In genomic region chr7:68667215-68667614, GRCm38 (mm10) we compare ENCODE assay signal across 8 mouse cellular contexts.
A peak's percentile ranks its signal among the peaks of the same experiment; 100 is the strongest.
DNase-seq lines count a peak whose midpoint lies in the region; ATAC-seq and TF ChIP-seq lines count a peak whose summit lies in the region.

No protein-coding gene starts in this region.

- DNase-seq in embryo, embryonic 10.5 days (ENCODE audit: low spot score) = peak; percentile 31
- no peak for DNase-seq in embryo, embryonic 11 days
- peak; percentile 46 for DNase-seq in liver, adult 2 months (ENCODE audit: extremely low read depth, low read depth, low spot score)
- no peak for DNase-seq in liver, embryonic 11.5 days (ENCODE audit: low spot score)

- H3K4me3 ChIP-seq in liver, adult 2 months (ENCODE audit: insufficient read depth, low read depth, low read length) = no peak overlapping the region
- no peak overlapping the region for H3K4me3 ChIP-seq in liver, embryonic 11.5 days (ENCODE audit: low read depth, low read length)
- no peak overlapping the region for H3K4me3 ChIP-seq in heart, embryonic 12.5 days

- no peaks in the 10 kb centered on the region for H3K4me1 ChIP-seq in liver, adult 2 months (ENCODE audit: control insufficient read depth, insufficient read depth, low read length)
- no peaks in the 10 kb centered on the region for H3K4me1 ChIP-seq in liver, embryonic 11.5 days (replicated peaks; ENCODE audit: control insufficient read depth, insufficient read depth, low read length)
- H3K4me1 ChIP-seq in heart, embryonic 12.5 days (replicated peaks) = no peaks in the 10 kb centered on the region

- no peak overlapping the region for H3K27ac ChIP-seq in liver, adult 2 months (replicated peaks; ENCODE audit: insufficient read depth, low read depth, low read length)
- no peak overlapping the region for H3K27ac ChIP-seq in liver, embryonic 11.5 days (ENCODE audit: low read depth, low read length)
- no peak overlapping the region for H3K27ac ChIP-seq in heart, embryonic 12.5 days (ENCODE audit: poor library complexity, severe bottlenecking)

- no peak overlapping the region for H3K9ac ChIP-seq in liver, adult 2 months (ENCODE audit: low read depth, low read length)
- H3K9ac ChIP-seq in liver, embryonic 11.5 days (ENCODE audit: low read depth, low read length) = no peak overlapping the region
- no peak overlapping the region for H3K9ac ChIP-seq in heart, embryonic 12.5 days

- no peak overlapping the region for H3K4me2 ChIP-seq in liver, embryonic 11.5 days
- H3K4me2 ChIP-seq in heart, embryonic 12.5 days = no peak overlapping the region

- no peaks in the 10 kb centered on the region for H3K79me2 ChIP-seq in liver, adult 2 months (ENCODE audit: control insufficient read depth, insufficient read depth, low read length)

- ATAC-seq in liver, embryonic 11.5 days (replicated peaks; ENCODE audit: low FRiP score) = no peak
- peak; percentile 38; the same call in 1 of the 2 replicates for ATAC-seq in common myeloid progenitor, adult 5-6 weeks (replicated peaks; ENCODE audit: low read depth, poor library complexity, severe bottlenecking)
- peak; percentile 67 for ATAC-seq in megakaryocyte, adult 5-6 weeks (ENCODE audit: poor library complexity, severe bottlenecking)
- no peak for ATAC-seq in erythroid progenitor cell, adult 5-6 weeks (replicated peaks; ENCODE audit: low FRiP score, poor library complexity, severe bottlenecking)
- no peak for ATAC-seq in heart, embryonic 12.5 days (ENCODE audit: insufficient number of reproducible peaks, low FRiP score)

- no peaks in the 10 kb centered on the region for H3K36me3 ChIP-seq in liver, adult 2 months (ENCODE audit: control insufficient read depth, insufficient read depth, low read length)
- no peaks in the 10 kb centered on the region for H3K36me3 ChIP-seq in liver, embryonic 11.5 days (ENCODE audit: control insufficient read depth, insufficient read depth, low read length)
- no peaks in the 10 kb centered on the region for H3K36me3 ChIP-seq in heart, embryonic 12.5 days

- no peaks in the 10 kb centered on the region for H3K27me3 ChIP-seq in liver, adult 2 months (ENCODE audit: control insufficient read depth, insufficient read depth, low read length)
- H3K27me3 ChIP-seq in liver, embryonic 11.5 days (replicated peaks; ENCODE audit: control insufficient read depth, insufficient read depth, low read length) = no peaks in the 10 kb centered on the region
- H3K27me3 ChIP-seq in heart, embryonic 12.5 days (replicated peaks) = no peaks in the 10 kb centered on the region

- 40% methylated on average over 4 of the region's 4 CpGs for WGBS in liver, adult 2 months
- 57% methylated on average over 4 of the region's 4 CpGs for WGBS in liver, embryonic 11.5 days
- 64% methylated on average over 4 of the region's 4 CpGs for WGBS in heart, embryonic 12.5 days

- no peak for TF ChIP-seq POLR2A in liver, adult 2 months (IDR thresholded peaks at IDR 0.05; ENCODE audit: extremely low read depth, insufficient read depth, low read length)

- TF ChIP-seq CTCF in liver, adult 2 months (IDR thresholded peaks at IDR 0.05; ENCODE audit: low read depth, low read length) = peak; percentile 62; the same call in 1 of the 2 replicates

- H3K9me3 ChIP-seq in liver, embryonic 11.5 days (ENCODE audit: control insufficient read depth, low read length) = no peaks in the 10 kb centered on the region
- peaks cover 3% of the 10 kb centered on the region; the same call in 1 of the 2 replicates for H3K9me3 ChIP-seq in heart, embryonic 12.5 days (replicated peaks)

Comparison
In these comparisons a context has a peak if more than half of its experiments do, and no peak if none do; other contexts are left out.
1. DNase-seq: peak in embryo, embryonic 10.5 days (single experiment) and liver, adult 2 months (single experiment); none in embryo, embryonic 11 days (single experiment) and liver, embryonic 11.5 days (single experiment).
2. ATAC-seq: peak in common myeloid progenitor, adult 5-6 weeks (single experiment) and megakaryocyte, adult 5-6 weeks (single experiment); none in liver, embryonic 11.5 days (single experiment), erythroid progenitor cell, adult 5-6 weeks (single experiment) and heart, embryonic 12.5 days (single experiment).